Mouse (Mus musculus) hematopoietic stem cell, adult 5-6 weeks (primary cell): ENCODE results near the gene Pth2. TPM values are rescaled to one million over a fixed set of nuclear protein-coding genes. Genes with fewer than 3 reads are reported as not detected.
A peak's percentile ranks its signal among the peaks of the same experiment; 100 is the strongest.

Source experiments
- ATAC-seq, 2 experiments: fragments of 125-278 bp in 1 of 2; replicated peaks in 1 of 2; 2 replicates each; pipeline ENCODE4 v1.8.0; 2016 to 2017; ENCODE audit warnings: inconsistent platforms in 2 of 2, mild to moderate bottlenecking in 2 of 2, moderate number of reproducible peaks in 2 of 2, low read depth in 1 of 2, moderate TSS enrichment in 1 of 2; ENCODE audit not compliant: low FRiP score in 2 of 2, poor library complexity in 2 of 2, severe bottlenecking in 2 of 2, insufficient read depth in 1 of 2, low TSS enrichment in 1 of 2
- total RNA-seq: library from RNA; stranded (forward); fragments of 172-1452, 232-1000 nt; gene quantifications from 2 replicates; pipeline ENCODE4 v1.2.3, GENCODE M21; 2017

Pth2 gene
- total RNA-seq, 1 experiment from 2014 or later = not detected

GRCm38 (mm10) chr7:45211851-45212251, 31.1 kb downstream of the Pth2 start, which contains the start of gene Dkkl1:
Dkkl1 (minus strand) TSS chr7:45212147.
- ATAC-seq = peak; percentile 72 to 80

GRCm38 (mm10) chr7:45212356-45212755, 31.6 kb downstream of the Pth2 start:
- no peak for ATAC-seq

GRCm38 (mm10) chr7:45213708-45214107, 32.9 kb downstream of the Pth2 start:
- no peak for ATAC-seq

GRCm38 (mm10) chr7:45215673-45216441, 35.1 kb downstream of the Pth2 start, which contains the start of gene Tead2:
Tead2 (plus strand) TSS chr7:45215753.
- no peak for ATAC-seq

- ATAC-seq = peak in 1 of 2 experiments; percentile 19; a peak in 2 of 4 replicates
Observed at GRCm38 (mm10) chr7:45216442-45217183, 35.8 kb downstream of the Pth2 start.

- ATAC-seq = no peak
Observed at GRCm38 (mm10) chr7:45221680-45222079, 40.9 kb downstream of the Pth2 start.

GRCm38 (mm10) chr7:45224826-45225225, 44.0 kb downstream of the Pth2 start:
- ATAC-seq = no peak

- no peak for ATAC-seq
Observed at GRCm38 (mm10) chr7:45226421-45226820, 45.6 kb downstream of the Pth2 start.

- no peak for ATAC-seq
Observed at GRCm38 (mm10) chr7:45228548-45228947, 47.8 kb downstream of the Pth2 start.

GRCm38 (mm10) chr7:45229046-45229445, 48.3 kb downstream of the Pth2 start:
- no peak for ATAC-seq

GRCm38 (mm10) chr7:45229459-45230203, 48.8 kb downstream of the Pth2 start:
- ATAC-seq = no peak

GRCm38 (mm10) chr7:45231192-45231591, 50.4 kb downstream of the Pth2 start:
- no peak for ATAC-seq

Other genes with a start within 250 kb of the Pth2 start
- not detected in 2 replicates for gene Tsks, start 237.8 kb upstream of the Pth2 start, total RNA-seq
- 0.20 TPM in 1 of 2 replicates, not detected in the other for gene Cpt1c, start 206.1 kb upstream of the Pth2 start, total RNA-seq
- gene Prmt1, start 194.4 kb upstream of the Pth2 start, total RNA-seq = 156 and 185 TPM in 2 replicates
- 75.7 and 137 TPM in 2 replicates for gene Irf3, start 183.3 kb upstream of the Pth2 start, total RNA-seq
- 19.8 and 35.1 TPM in 2 replicates for gene Bcl2l12, start 182.3 kb upstream of the Pth2 start, total RNA-seq
- 11.3 and 13.8 TPM in 2 replicates for gene Scaf1, start 164.6 kb upstream of the Pth2 start, total RNA-seq
- 1.9 and 9.0 TPM in 2 replicates for gene Rras, start 163.0 kb upstream of the Pth2 start, total RNA-seq
- gene Prr12, start 128.1 kb upstream of the Pth2 start, total RNA-seq = 3.9 and 4.6 TPM in 2 replicates
- gene Nosip, start 118.6 kb upstream of the Pth2 start, total RNA-seq = 56.2 and 72.8 TPM in 2 replicates
- 6.6 and 6.7 TPM in 2 replicates for gene Prrg2, start 118.3 kb upstream of the Pth2 start, total RNA-seq
- 41.8 and 52.6 TPM in 2 replicates for gene Rcn3, start 88.8 kb upstream of the Pth2 start, total RNA-seq
- 15.3 and 23.1 TPM in 2 replicates for gene Fcgrt, start 77.1 kb upstream of the Pth2 start, total RNA-seq
- 1,545 and 1,649 TPM in 2 replicates for gene Rps11, start 56.6 kb upstream of the Pth2 start, total RNA-seq
- gene Rpl13a, start 52.2 kb upstream of the Pth2 start, total RNA-seq = 3,499 and 4,043 TPM in 2 replicates
- gene Gm45713, start 44.8 kb upstream of the Pth2 start, total RNA-seq = 0.35 and 0.56 TPM in 2 replicates
- 15.7 and 18.9 TPM in 2 replicates for gene Flt3l, start 44.6 kb upstream of the Pth2 start, total RNA-seq
- gene Pih1d1, start 26.7 kb upstream of the Pth2 start, total RNA-seq = 38.0 and 60.7 TPM in 2 replicates
- 25.0 and 32.6 TPM in 2 replicates for gene Aldh16a1, start 26.4 kb upstream of the Pth2 start, total RNA-seq
- 1.0 TPM in 1 of 2 replicates, not detected in the other for gene Slc17a7, start 17.0 kb upstream of the Pth2 start, total RNA-seq
- gene Gfy, start 1.4 kb upstream of the Pth2 start, total RNA-seq = not detected in 2 replicates
- 0.60 and 0.75 TPM in 2 replicates for gene Ccdc155, start 23.9 kb downstream of the Pth2 start, total RNA-seq
- 37.0 TPM in 2 replicates for gene Dkkl1, start 31.2 kb downstream of the Pth2 start, total RNA-seq
- gene Tead2, start 34.8 kb downstream of the Pth2 start, total RNA-seq = 5.1 and 9.9 TPM in 2 replicates
- 76.4 and 103 TPM in 2 replicates for gene Cd37, start 58.1 kb downstream of the Pth2 start, total RNA-seq
- not detected in 2 replicates for gene Slc6a16, start 60.1 kb downstream of the Pth2 start, total RNA-seq
- 0.19 TPM in 1 of 2 replicates, not detected in the other for gene Slc6a21, start 96.5 kb downstream of the Pth2 start, total RNA-seq
- 3.2 and 10.8 TPM in 2 replicates for gene Trpm4, start 152.8 kb downstream of the Pth2 start, total RNA-seq
- gene Hrc, start 154.3 kb downstream of the Pth2 start, total RNA-seq = not detected in 2 replicates
- not detected in 2 replicates for gene Ppfia3, start 186.0 kb downstream of the Pth2 start, total RNA-seq
- gene Lin7b, start 189.6 kb downstream of the Pth2 start, total RNA-seq = 3.2 TPM in 1 of 2 replicates, not detected in the other
- 498 and 589 TPM in 2 replicates for gene Snrnp70, start 214.7 kb downstream of the Pth2 start, total RNA-seq
- not detected in 2 replicates for gene Kcna7, start 224.7 kb downstream of the Pth2 start, total RNA-seq
- 0.79 TPM in 1 of 2 replicates, not detected in the other for gene Ntf5, start 232.7 kb downstream of the Pth2 start, total RNA-seq
- gene Lhb, start 239.8 kb downstream of the Pth2 start, total RNA-seq = not detected in 2 replicates